Mouse (Mus musculus) gastrocnemius, postnatal 10 days (tissue): ENCODE measurements around the gene Tiam2. TPM values are rescaled to one million over a fixed set of nuclear protein-coding genes. Genes with fewer than 3 reads are reported as not detected.
A peak's percentile ranks its signal among the peaks of the same experiment; 100 is the strongest.

ENCODE experiments used
- DNase-seq: peaks from one replicate; pipeline ENCODE4 v3.0.0; 2021; ENCODE audit warnings: mixed read lengths
- total RNA-seq, 2 experiments: library from RNA; stranded (reverse); gene quantifications; 2 replicates each; pipeline ENCODE4 v1.2.3; 2021

Tiam2 gene
- total RNA-seq, 2 experiments from 2014 or later, result 4.5 to 7.0 TPM

DNA sequence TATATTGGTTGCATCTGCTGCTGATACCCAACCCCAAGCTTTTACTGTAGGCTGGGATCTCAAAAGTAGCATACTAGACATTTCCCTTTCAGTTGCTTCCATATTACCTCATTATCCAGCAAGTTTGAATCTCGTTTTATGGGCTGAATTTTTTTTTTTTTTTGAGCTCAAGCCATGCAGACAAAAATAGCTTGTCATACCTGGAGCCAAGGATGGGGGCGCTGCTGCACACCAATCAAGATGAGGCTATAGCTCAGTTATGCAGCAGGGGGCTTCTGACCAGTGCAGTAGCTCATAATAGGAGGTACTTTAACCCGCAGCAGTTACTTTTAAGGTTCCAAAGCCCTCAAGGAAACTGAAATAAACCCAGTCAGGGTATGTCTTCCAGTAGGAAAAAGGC lies 171.7 kb downstream of the Tiam2 start:
- peak; percentile 52 for DNase-seq

DNA sequence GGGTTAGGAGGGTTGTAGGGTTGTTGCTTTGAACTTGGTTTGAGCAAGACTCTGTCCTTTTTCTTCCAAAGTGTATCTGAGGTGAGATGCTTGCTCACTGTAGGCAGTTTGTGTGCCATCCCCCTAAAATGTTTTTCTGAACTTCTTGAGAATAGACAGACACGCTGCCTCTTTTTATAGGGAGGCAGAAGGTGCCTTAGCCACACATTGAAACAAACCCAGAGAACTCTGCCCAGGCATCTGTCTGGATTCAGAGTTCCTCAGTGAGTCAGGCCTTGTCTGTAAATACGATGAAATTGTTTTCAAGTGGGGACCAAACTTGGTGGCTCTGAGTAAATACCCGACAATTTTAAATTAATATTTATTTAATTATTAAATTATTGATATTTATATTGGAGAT lies 172.2 kb downstream of the Tiam2 start:
- DNase-seq, result no peak

DNA sequence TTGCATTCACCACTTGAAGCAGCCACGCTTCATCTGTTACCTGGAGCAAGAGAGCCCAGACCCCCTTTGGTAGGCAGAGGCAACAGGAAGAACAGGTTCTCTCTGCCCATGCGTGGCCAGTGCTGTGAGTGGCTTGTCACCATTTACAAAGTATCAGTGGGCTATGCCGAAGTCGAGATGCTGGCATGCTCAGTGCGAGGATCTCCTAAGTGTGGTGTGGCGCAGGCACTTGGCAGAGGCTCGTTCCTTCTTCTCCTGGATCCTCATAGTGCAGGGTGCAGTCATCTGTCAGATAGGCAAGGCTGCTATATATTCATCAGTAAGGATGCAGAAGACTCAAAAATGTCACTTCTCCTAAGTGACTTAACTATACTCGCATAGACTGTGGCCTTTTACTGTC lies 173.1 kb downstream of the Tiam2 start:
- DNase-seq, result no peak

DNA sequence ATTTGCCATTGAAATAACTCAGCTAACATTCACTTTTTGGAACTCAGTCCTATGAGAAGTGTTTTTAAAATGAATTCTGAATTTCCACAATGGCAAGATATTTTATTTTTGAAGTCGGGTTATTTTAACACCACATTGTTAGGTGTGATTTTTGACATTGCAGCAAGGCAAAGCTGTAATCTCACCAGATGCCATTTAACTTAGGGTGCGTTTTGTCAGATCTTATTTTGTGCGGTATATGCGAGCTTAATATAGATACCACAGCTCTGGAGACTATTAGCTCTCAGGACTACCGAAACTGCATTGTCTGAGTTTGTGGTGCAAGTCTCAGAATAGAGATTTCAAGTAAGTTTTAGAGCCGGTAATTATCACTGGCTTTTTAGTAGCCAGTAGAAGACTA lies 173.7 kb downstream of the Tiam2 start:
- no peak for DNase-seq

DNA sequence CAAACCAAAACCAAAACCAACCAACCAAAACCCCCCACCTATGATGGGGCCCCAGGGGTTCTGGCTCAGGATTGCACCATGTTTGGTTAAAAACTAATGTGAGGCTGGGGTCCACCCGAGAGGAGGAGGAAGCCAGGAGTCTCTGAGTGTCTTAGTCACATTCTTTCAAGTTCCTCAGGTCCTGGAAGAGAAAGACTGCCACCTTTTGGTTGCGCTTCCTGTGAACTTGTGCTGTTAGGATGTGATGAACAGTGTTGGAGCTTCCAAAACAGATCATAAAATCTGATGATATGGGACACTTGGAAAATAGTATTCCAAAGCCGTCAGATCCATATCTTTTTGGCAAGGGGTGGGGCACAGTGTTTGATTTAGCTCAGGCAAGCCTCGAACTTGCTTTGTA lies 174.6 kb downstream of the Tiam2 start:
- no peak for DNase-seq

DNA sequence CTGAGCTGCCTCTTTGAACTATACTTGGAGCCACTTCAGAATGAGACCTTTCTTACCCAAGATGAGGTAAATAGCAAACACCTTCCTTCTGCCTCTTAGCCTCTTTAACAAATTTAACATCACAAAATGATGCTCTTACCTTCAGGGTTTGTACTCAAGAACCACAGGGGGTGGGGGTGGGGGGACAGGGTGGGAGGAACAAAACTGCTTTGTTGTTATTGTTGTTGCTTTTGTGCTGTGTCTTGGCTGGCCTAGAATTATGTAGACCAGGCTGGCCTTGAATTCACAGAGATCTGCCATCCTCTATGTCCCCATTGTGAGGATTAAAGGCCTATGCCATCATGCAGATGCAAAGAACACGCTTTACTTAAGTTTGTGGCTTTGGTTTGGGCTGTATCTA lies 179.3 kb downstream of the Tiam2 start:
- DNase-seq, result no peak

DNA sequence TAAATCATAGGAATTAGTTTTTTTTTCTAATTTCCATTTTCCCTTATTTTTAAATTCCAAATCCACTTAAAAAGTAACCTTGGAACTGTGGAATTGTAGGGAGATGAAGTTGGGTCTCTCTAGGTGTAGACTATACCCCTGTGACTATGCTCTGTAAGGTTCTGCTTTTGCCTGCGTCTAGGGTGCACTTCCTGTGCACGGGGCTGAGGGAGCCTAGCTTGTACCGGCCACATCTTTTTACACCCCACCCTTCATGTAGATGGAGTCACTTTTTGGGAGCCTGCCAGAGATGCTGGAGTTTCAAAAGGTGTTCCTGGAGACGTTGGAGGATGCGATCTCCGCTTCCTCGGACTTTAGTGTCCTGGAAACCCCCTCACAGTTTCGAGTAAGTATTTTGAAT lies 180.1 kb downstream of the Tiam2 start:
- no peak for DNase-seq

DNA sequence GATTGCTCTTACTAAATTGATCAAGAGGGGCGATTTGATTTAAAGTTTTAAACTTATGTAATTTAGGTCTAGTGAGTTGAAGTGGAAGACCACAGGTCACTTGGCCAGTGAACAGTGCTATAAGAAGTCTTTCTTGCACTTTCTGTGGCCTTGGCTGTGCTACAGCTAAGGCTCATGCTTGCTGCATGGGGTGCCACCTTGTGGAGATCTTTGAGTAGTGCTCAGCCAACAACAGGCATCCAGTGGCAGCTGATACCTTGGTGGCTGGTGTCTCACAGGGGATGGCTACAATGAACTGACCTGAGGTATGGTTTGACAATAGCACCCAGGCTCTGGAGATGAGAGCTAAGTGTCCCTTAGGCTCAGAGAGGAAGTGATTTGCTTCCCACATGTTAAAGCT lies 183.5 kb downstream of the Tiam2 start:
- DNase-seq, result peak; percentile 55

DNA sequence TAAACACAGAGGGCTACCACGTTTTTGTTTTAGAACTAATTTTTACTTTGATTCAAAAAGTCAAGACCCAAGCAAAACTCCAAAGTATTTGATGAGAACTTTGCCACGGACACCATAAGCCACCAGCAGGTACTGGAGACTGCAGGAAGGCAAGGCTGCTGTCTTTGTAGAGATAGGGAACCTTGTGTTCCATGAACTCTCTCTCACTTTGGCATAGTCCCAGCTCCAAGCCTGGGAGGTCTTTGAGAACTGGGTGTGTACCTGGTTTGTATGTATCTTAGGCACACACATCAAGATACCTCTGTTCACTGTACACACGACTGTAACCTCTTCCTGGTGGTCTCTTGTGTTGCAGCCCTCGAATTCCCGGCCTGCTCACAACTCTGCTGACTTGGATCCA lies 187.9 kb downstream of the Tiam2 start:
- no peak for DNase-seq

DNA sequence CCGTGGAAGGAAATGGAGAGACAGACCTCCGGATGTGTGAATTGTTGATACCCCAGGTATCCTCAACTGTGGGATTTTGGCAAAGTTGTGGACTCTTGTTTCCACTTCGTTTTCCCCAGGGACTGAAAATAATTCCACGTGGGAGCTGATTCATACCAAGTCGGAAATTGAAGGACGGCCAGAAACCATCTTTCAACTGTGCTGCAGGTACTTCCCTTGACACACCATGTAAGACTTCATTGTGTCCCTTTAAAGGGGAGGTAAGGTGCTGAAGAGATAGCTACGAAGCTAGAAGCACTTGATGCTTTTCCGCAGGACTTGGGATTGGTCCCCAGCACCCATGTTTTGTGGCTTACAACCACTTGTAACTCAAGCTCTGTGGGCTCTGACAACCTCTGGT lies 189.5 kb downstream of the Tiam2 start:
- no peak for DNase-seq

DNA sequence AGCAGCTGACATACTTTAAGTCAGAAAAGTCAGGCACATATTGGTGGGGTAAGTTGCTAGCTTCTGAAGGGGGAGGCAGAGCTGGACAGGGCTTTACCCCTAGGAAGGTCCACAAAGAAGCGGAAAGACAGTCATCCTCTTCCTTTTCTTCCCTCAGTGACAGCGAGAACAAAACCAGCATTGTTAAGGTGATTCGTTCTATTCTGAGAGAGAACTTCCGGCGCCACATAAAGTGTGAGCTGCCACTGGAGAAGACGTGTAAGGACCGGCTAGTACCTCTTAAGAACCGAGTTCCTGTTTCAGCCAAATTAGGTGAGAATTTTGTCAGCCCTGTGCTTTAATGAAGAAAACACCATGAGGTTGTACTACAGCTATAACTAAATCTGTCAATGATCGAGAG lies 190.0 kb downstream of the Tiam2 start:
- no peak for DNase-seq

DNA sequence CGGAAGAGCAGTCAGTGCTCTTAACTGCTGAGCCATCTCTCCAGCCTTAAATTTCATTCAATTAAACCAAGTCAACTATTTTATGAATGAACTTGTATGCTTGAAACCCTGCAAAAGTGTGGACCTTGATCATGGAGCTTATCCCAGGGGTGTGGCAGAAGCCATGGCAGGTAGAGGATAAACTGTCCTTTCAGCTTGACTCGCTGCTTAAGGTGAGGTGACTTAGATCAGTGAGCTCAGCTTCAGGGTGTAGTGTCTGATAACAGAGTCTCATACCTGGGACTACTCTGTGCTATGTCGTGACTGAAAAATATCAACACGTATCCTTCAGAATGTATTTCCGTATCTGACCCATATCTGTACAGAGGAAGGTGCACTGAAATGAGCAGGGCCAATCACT lies 194.0 kb downstream of the Tiam2 start:
- no peak for DNase-seq

DNA sequence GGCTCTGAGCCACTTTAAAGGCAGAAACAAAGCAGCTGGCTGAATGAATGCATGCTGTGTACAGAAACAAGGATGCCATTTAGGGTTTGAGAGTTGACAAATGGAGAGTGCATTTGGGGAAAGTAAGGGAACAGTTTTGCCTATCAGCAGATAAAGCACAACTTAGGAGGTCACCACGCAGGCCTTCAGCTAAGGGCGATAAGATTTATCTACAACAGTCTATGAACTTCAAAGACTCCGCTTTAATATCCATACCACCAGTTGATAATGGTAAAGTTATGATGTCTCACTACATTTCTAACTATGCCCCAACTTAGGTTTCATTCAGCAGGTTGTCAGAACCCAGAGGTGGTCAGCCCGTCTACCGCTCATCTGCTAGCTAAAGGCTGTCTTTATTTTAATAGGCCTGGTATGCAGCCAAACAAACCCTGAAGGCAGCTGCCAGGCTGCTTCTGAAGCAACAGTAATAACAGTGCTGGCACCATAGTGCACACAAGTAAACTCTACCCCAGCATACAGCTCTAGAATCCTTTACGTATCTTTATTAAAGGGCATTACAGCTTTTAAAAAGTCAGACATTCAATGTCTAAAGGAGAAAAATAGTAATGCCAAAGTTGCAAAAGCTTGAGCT lies 201.6 kb downstream of the Tiam2 start:
- no peak for DNase-seq

DNA sequence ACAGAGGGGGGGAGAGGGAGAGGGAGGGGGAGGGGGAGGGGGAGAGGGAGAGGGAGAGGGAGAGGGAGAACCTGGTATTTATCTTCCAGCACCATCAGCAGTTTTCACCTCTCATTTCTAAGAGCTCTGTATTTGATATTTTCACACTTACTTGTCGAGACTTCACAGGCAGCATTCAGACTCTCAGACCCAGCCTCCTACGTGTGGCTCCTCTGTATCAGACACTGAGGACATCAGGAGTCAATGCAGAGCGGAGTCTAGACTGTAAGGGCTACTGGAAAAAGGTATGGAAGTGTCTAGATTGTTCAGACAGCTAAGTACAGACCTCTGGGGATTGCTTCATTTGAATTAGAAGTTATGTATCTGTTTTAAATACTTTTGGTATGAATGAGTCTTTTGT lies 203.2 kb downstream of the Tiam2 start:
- DNase-seq, result no peak

DNA sequence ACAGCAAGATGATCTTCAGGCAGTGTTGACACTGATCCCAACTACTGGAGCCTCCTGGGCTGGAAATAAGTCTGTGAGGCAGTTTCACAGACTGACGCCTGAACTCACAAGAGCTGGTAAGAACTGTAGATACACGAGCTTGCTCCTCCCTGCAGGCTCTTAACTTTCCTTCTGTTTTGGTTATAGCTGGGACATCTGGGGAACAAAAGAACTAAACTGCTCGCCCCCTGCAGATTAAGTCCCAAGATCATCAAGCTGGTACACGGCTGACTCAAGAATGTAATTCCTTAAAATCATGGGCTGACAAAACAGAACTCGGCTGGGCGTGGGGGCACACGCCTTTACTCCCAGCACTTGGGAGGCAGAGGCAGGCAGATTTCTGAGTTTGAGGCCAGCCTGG lies 204.2 kb downstream of the Tiam2 start:
- DNase-seq, result no peak

DNA sequence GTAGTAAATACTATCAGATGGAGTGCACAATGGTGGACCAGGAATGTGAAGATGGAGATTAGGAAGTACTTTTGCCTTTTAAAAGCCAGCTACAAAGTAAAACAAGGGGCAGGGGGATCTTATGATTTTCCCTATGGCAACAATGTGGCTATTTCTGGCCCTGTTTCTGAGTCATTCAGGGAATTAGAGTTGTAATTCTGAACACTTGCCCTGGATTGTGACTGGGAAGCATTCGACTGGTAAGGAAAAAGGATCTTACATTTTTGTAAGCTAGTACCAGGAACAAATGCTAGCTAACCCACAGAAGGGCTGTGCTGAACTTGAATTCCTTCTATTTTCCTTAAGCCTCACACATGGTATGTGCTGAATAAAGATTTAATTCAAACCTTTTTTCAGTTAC lies 205.3 kb downstream of the Tiam2 start:
- no peak for DNase-seq

DNA sequence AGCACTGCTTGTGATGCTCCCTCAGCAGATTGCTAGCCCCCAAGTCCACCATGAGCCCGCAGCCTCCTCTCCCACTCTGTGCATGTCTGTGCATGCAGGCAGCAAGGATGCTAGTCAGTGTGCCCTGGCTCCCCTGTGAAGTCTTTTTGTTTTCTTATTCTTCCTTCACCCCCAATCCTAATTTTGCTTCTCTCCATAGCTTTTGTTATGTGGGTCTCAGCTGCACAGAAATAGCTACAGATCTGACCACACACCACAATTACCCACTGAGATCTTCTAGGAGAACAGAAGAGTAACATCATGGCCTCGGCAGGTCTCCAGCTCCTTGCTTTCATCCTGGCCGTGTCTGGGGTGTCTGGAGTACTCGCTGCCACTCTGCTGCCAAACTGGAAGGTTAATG lies 205.9 kb downstream of the Tiam2 start, which contains the start of gene Cldn20:
Cldn20 (plus strand) TSS at position 301 of the 400 bp plus-strand sequence.
- no peak for DNase-seq

DNA sequence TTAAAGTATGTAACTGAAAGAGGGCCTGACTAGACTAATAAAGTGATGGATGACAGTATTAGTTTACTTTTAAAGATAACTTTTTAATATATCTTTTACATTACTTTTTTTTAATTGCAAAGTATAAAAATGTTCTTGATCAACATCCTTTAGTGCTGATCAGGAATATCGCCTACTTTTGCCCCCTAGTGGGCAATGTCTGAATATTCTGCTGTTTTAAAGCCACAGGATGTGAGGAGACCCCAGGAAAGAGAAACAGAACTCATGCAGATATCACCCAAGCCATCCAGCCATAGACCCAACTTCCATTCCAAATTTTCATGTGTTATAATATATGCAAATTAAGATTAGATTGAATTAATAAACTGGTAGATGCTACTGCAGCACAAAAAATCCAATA lies 207.1 kb downstream of the Tiam2 start:
- DNase-seq, result no peak

DNA sequence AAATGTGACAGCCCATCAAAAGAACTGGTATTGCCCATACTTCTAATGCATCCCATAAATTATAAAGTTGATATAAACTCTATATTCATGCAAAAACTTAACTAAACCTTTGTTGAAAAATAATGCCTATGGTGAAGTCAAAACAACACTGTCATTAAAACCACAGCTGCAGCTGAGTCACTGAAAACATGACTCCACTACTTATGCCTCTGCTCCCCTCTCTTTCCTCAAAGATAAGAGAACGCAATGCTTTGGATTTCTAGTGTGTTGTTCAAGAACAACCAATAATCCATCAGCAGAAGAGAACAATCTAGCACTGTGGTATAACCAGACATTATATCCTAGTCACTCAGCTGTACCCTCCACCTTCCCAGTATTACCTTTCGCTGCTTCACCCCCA lies 213.9 kb downstream of the Tiam2 start:
- no peak for DNase-seq

DNA sequence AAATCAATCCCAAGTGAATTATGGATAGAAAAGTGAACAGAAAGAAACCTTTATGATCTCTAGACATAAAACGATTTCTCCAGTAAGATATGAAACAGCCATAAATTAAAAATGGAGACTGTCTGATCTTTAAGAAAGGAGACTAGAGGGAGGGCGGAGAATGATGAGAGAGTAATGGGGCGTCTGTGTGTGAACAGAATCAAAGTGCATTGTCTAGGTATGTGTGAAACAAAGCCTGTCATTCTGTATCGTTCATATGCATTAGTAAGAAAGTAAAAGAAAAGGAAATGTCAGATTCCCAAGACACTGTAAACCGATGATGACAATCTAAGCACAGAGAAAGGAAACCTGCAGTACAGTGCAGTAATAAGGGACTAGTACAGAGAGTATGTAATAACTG lies 214.7 kb downstream of the Tiam2 start:
- DNase-seq, result no peak

DNA sequence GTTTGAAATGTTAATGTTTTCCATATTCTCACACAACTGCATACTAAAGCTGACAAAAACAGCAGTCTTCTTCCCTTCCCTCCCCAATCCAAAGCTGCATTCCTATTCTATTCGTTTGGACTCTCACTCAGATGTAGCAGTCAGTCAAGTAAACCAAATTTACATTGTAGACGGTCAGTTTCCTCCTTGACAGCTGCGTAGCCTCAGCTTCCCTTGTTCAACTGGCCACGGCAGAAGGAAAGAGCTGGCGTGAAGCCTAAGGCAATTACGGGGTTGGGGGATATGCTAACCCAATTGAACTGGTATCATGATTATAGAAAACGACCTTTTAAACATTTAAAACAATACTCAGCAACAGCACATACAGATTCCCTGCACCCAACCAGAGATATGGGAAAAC lies 221.4 kb downstream of the Tiam2 start:
- no peak for DNase-seq

DNA sequence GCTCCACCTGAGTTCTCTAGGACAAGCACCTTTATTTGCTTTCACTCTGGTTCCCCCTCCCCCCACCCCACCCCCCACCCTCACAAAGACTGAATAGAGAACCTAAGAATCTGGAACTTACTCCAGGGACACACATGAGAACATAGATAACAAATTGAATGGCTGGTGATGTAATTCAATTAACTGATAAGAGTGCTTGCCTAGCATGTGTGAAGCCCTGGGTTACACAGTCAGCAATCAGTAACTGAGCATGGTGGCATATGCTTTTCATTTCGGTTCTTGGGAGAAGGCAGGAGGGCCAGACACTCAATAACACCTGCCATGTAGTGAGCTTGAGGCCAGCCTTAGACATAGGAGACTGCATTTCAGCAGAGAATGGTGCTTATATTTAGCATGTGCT lies 229.9 kb downstream of the Tiam2 start:
- no peak for DNase-seq

DNA sequence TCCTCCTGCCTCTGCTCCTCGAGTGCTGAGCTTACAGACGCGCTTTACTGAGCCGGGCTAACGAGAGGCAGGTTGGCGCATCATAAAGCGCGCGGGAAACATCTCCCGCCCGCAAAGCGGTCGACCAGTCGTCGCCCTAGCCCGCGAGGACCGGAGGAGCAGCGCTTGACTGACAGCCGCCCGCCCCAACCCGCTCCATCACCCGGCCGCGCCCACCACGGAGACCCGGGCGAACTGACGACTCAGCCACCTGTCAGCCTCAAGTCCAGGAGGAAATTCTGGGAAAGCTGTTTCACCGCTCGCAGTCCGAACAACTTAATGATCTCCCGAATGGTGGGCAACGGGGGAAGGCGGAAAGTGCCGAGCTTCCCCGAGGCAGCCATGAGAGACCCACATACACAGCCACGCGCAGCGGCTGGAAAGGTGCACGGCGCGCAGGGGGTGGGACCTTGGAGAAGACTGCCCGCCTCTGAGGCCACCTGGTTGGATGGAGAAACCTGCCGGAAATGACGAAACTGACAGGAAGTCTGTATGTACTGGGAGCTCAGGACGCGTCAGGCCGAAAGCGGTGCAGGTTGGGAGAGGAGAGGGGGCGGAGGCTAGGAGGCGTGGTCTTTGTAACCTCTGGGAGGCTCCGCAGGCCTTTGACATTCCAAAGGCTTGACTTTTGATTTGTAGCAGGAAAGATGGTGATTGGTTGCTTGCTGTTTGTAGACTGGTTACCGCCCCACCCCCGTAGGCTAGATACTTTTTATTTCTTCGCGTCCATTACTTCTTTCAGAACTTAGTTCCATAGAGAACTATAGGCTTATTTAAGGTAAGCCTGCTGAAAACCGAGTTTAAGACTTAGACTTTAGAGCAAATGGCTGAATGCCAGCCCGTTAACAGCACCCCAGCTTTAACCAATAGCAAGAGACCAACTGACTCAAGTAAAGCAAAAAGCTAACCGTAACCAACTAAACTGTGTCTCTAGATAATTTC lies 231.2 kb downstream of the Tiam2 start, which contains the start of gene Tfb1m:
Tfb1m (minus strand) TSS at position 451 of the 981 bp plus-strand sequence.
- peak; percentile 92 for DNase-seq
